In the genomic region with DNA sequence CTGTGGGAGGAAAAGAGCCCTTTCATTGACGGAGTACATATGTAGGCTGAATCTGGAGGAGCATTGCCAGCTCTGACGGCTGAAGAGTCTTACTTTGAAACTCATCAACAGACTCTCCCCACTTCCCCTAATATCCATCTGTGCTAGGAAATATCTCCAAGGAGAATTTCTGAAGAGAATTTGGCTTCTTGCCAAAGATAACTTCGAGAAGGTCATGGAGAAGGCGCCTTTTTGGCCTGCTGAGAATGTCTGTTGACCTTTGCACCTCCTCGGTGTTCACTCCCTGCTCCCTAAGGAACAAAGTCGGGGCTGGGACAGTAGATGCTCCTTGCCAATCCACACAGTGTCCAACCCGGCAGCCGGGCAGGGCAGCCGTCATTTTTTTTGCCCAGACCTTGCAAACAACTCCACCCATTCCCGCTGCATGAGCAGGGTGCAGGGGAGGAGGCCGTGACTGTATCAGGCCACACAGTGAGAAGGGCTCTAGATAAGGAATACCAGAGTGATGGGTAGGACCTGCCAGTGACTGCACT, we compare ENCODE assay signal across 10 mouse cellular contexts. TPM values are rescaled to one million over a fixed set of nuclear protein-coding genes. Genes with fewer than 3 reads are reported as not detected.
A peak's percentile ranks its signal among the peaks of the same experiment; 100 is the strongest.
DNase-seq lines count a peak whose midpoint lies in the region; ATAC-seq lines count a peak whose summit lies in the region.
"Had no signal": no experiment of that assay in that cellular context is flagged by ENCODE, and none has a peak within 500 bp of the region (broad histone marks: within the 10 kb centered on the region; RNA-seq: fewer than 3 reads in every experiment).

No protein-coding gene starts in this region.

- no peaks in the 10 kb centered on the region for H3K9me3 ChIP-seq in intestine, embryonic 16.5 days (ENCODE audit: control insufficient read depth, low read length)
- H3K9me3 ChIP-seq in forebrain, embryonic 15.5 days, result no peaks in the 10 kb centered on the region
- H3K9me3 ChIP-seq: lung, embryonic 15.5 days had no signal

- ATAC-seq in frontal cortex, adult (ENCODE audit: low TSS enrichment), result peak; percentile 72
- ATAC-seq in common myeloid progenitor, adult 5-6 weeks (replicated peaks; ENCODE audit: low read depth, poor library complexity, severe bottlenecking), result peak; percentile 54; the same call in 1 of the 2 replicates
- ATAC-seq in intestine, embryonic 16.5 days, result peak; percentile 48
- ATAC-seq in forebrain, embryonic 15.5 days (replicated peaks), result no peak

- no peak overlapping the region for H3K4me3 ChIP-seq in intestine, embryonic 16.5 days (ENCODE audit: low read length)
- H3K4me3 ChIP-seq in forebrain, embryonic 15.5 days, result no peak overlapping the region
- H3K4me3 ChIP-seq: lung, embryonic 15.5 days had no signal

- no peaks in the 10 kb centered on the region for H3K36me3 ChIP-seq in intestine, embryonic 16.5 days (ENCODE audit: control insufficient read depth, insufficient read depth, low read length)
- no peaks in the 10 kb centered on the region for H3K36me3 ChIP-seq in forebrain, embryonic 15.5 days
- H3K36me3 ChIP-seq: lung, embryonic 15.5 days had no signal

- H3K27ac ChIP-seq in intestine, embryonic 16.5 days (ENCODE audit: low read length), result no peak overlapping the region
- H3K27ac ChIP-seq in forebrain, embryonic 15.5 days (replicated peaks), result no peak overlapping the region
- H3K27ac ChIP-seq: lung, embryonic 15.5 days had no signal

- H3K4me1 ChIP-seq in intestine, embryonic 16.5 days (ENCODE audit: control insufficient read depth, insufficient read depth, low read length), result no peaks in the 10 kb centered on the region
- H3K4me1 ChIP-seq in forebrain, embryonic 15.5 days, result no peaks in the 10 kb centered on the region

- 39% methylated on average over 11 of the region's 11 CpGs for WGBS in intestine, embryonic 16.5 days
- WGBS in forebrain, embryonic 15.5 days, result 80% methylated on average over 11 of the region's 11 CpGs

- no peak overlapping the region for H3K4me2 ChIP-seq in intestine, embryonic 16.5 days (ENCODE audit: low read depth, low read length)
- H3K4me2 ChIP-seq in forebrain, embryonic 15.5 days (replicated peaks), result no peak overlapping the region
- H3K4me2 ChIP-seq: lung, embryonic 15.5 days had no signal

- DNase-seq in frontal cortex, postnatal 25 days (ENCODE audit: low spot score in 2 of 2), result no peak
- DNase-seq in lung, postnatal 10 days, result peak; percentile 22
- DNase-seq in cerebellum, adult 11 months, result no peak
- no peak for DNase-seq in ovary, postnatal 10 days (ENCODE audit: low spot score)
- DNase-seq: right cerebral cortex, postnatal 25 days had no signal

- H3K9ac ChIP-seq in intestine, embryonic 16.5 days (ENCODE audit: low read depth, low read length), result no peak overlapping the region
- no peak overlapping the region for H3K9ac ChIP-seq in forebrain, embryonic 15.5 days (replicated peaks)
- H3K9ac ChIP-seq: lung, embryonic 15.5 days had no signal

- no peaks in the 10 kb centered on the region for H3K27me3 ChIP-seq in intestine, embryonic 16.5 days (replicated peaks; ENCODE audit: control insufficient read depth, insufficient read depth, low read length)
- H3K27me3 ChIP-seq in forebrain, embryonic 15.5 days, result no peaks in the 10 kb centered on the region
- H3K27me3 ChIP-seq: lung, embryonic 15.5 days had no signal

RNA-seq across cellular contexts. Expression of gene Ankrd33b, which starts 14.5 kb away (rescaled TPM):
- 0.23 and 2.2 TPM in 2 replicates for total RNA-seq in common myeloid progenitor, adult 5-6 weeks (2017)
- 0.07 and 0.76 TPM in 2 replicates for polyA plus RNA-seq in intestine, embryonic 16.5 days (2015; fragmentation: Nextera tagmentation; extraction: Ambion mirVana)
- 0.43 and 0.60 TPM in 2 replicates for polyA plus RNA-seq in forebrain, embryonic 15.5 days (2015; fragmentation: Nextera tagmentation; extraction: Ambion mirVana)
